Mouse (Mus musculus): ENCODE measurements around the gene Pla2g4b. TPM values are rescaled to one million over a fixed set of nuclear protein-coding genes. Genes with fewer than 3 reads are reported as not detected.

Pla2g4b gene
- 1 to 10 TPM in 2 of 3 experiments, under 1 TPM in 1; 0.60 to 3.4 (median 2.5) TPM for polyA plus RNA-seq (2017; shearing (Covaris generic))

- ATAC-seq: no peak
Measured at GRCm38 (mm10) chr2:120032726-120033467, at the start of gene Pla2g4b. Gene Pla2g4b (plus strand): TSS chr2:120033417.

GRCm38 (mm10) chr2:119985871-119986270, 47.3 kb upstream of the Pla2g4b start:
- ATAC-seq: no peak

DNA sequence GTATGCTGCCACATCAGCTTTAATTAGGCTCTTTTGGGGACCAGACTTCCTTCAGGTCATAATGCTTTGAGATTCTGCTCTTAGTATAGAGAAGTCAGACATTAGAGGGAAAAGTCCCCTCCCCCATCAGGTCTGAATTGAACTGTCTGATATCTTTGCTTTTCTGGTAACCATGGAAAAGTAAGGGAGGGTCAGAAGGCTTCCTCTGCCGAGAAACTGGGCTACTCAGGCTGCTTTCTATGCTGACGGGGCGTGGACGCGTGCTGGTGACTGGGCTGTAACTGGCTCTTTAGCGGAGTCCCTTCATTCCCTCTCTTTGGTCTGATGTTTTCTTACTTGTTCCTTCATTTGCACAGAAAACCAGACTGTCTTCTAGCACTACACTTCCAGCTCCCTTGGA, 46.8 kb upstream of the Pla2g4b start:
- ATAC-seq: no peak

DNA sequence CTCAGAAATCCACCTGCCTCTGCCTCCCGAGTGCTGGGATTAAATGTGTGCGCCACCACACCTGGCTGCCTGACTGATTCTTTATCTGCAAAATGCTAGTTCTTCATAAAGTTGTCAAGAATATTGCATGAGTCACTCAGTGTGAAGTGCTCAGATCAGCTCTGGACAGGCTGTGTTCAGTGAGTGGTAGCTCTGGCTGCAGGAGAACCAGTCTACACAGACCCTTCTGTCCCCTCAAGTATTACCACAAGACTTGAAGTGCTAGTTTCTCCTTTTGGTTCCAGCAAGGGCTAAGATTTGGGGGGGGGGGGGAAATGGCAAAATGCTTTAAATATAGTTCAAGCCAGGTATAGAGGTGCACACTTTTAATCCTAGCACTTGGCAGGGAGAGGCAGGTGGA, 45.8 kb upstream of the Pla2g4b start:
- no peak for ATAC-seq

- ATAC-seq: no peak
Measured at GRCm38 (mm10) chr2:119988952-119989351, 44.3 kb upstream of the Pla2g4b start.

GRCm38 (mm10) chr2:119990881-119991280, 42.3 kb upstream of the Pla2g4b start:
- no peak for ATAC-seq

- ATAC-seq: no peak
Measured at GRCm38 (mm10) chr2:119992349-119992748, 40.9 kb upstream of the Pla2g4b start.

DNA sequence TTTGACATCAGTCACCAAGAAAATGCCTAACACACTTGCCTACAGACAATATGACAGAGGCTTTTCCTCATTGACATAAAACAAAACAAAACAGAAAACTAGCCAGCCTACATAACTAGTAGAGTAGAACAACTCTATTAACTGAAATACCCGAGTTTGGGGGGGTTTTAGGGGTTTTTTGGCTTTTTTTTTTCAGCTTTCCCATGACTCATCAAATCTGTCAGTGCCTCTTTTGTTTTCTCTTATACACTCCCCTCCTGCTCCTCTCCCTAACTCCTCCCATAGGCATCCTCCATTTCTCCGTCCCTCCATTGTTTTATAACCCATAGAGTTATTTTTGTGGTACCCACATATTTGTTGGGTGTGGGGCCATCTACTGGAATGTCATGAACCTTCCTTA, 39.7 kb upstream of the Pla2g4b start:
- ATAC-seq: no peak

GRCm38 (mm10) chr2:119994839-119995238, 38.4 kb upstream of the Pla2g4b start:
- no peak for ATAC-seq

GRCm38 (mm10) chr2:119995391-119996281, 37.6 kb upstream of the Pla2g4b start:
- ATAC-seq: no peak

- no peak for ATAC-seq
Measured at GRCm38 (mm10) chr2:119997354-119997753, 35.9 kb upstream of the Pla2g4b start.

GRCm38 (mm10) chr2:119999731-120000130, 33.5 kb upstream of the Pla2g4b start:
- ATAC-seq: no peak

DNA sequence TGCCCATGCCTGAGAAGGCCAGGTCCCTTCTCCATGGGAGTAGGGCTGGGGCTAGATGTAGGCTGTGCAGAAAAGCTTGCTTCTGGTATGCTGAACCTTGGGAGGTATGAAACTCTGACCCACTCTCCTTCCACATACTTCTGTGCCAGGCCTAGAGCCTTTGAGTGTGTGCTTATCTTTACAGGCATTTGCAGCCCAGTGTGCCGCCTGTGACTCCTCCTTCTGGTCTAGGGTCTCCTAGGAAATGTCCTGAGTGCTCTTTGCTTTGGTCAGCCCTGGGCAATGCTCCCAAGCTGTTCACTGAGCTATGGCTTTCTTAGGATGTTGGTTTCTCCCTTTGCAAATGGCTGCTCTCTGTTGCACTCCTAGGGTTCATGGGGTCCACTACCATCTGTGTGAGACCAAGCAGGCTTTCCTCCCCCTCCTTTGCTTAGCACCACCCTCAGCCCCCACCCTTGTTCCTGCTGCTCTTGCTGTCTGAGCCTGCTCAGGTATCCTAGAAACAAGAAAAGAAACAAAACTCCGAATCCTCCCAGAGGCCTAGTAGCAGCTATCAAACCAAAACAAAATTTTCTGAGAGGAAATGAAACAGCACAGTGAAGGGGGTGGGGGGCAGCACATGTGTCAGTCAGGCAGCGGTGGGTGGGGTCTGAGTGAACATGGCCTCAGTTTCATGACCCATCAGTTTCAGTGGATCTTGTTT, 32.2 kb upstream of the Pla2g4b start:
- ATAC-seq: no peak

- ATAC-seq: no peak
Measured at GRCm38 (mm10) chr2:120001956-120002355, 31.3 kb upstream of the Pla2g4b start.

DNA sequence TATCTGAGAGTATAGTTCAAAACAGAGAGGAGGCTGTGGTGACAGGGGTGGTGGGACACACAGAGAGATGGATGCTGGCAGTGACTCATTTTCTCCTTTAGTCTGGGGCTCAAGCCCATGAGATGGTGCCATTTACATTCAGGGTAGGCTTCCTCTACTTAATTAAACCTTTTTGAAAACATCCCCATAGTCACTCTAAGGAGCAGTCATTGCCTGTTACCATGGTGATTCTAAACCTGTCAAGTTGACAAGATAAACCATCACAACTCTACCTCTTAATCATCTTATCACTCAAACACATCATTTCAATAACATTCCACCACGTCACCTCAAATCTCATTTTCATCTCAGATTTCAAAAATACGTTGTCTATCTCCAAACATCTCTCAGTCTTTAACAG, 29.2 kb upstream of the Pla2g4b start:
- ATAC-seq: peak; percentile 80

GRCm38 (mm10) chr2:120006696-120007095, 26.5 kb upstream of the Pla2g4b start:
- no peak for ATAC-seq

GRCm38 (mm10) chr2:120007680-120008210, 25.5 kb upstream of the Pla2g4b start:
- ATAC-seq: no peak

DNA sequence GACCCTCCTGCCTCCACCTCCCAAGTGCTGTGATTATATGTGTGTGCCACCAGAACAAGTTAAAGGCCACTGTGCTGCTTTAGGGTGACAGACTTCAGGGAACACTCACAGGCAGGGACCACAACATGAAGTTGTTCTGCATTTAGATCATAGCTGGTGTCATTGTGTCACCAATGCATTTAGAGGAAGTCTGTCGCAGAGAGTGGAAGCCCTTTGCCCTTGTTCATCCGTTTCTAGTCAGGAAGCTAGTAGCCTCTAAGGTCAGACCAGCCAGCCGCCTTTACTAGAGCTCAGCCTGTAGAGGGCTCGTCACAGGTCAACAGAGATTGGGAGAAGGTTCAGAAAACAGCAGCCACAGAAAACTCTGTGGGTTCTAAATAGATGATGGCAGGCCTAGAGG, 24.5 kb upstream of the Pla2g4b start:
- no peak for ATAC-seq

DNA sequence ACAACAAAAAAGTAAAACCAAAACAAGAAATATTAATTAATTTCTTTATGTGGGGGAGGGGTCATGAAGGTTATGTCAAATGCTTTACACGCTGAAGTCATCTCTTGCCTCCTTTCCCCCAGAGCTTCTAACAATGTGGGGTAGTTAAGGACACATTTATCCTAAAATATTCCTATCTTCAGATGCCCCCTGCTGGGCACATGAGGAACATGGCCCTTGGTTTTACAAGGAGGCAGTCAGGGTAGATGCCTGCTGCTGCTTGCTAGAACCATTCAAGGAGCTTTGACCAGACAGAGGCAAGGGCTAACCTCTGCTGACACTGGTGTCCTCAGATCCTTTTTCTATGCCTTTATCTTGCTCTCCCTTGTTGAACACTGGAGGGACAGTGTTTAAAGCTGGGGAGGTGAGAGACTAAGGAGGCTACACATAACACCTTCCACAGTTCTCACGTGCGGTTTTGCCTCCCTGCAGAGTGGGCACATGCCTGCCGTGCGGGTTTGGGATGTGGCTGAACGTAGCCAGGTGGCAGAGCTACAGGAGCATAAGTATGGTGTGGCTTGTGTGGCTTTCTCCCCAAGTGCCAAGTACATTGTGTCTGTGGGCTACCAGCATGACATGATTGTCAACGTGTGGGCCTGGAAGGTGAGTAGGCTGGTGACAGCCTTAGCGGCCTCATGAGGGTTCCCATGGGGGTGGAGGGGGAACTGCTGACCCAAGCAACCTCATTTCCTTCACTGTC, 21.6 kb upstream of the Pla2g4b start:
- peak; percentile 46 for ATAC-seq

GRCm38 (mm10) chr2:120012924-120013323, 20.3 kb upstream of the Pla2g4b start:
- no peak for ATAC-seq

- no peak for ATAC-seq
Measured at GRCm38 (mm10) chr2:120013831-120014486, 19.3 kb upstream of the Pla2g4b start.

- ATAC-seq: no peak
Measured at GRCm38 (mm10) chr2:120015882-120016281, 17.3 kb upstream of the Pla2g4b start.

Measured in inflammation-experienced regulatory T-cells, adult 6 months (primary cell).